Mouse (Mus musculus) liver, embryonic 11.5 days (tissue): ENCODE results near the gene Pkm. TPM values are rescaled to one million over a fixed set of nuclear protein-coding genes. Genes with fewer than 3 reads are reported as not detected.

Source experiments
- ATAC-seq: fragments of 200-750 bp; cut with Nextera tagmentation; replicated peaks from 2 replicates; pipeline ENCODE4 v1.8.0; 2017; ENCODE audit warnings: moderate number of reproducible peaks, mild to moderate bottlenecking, moderate TSS enrichment, moderate library complexity; ENCODE audit not compliant: low FRiP score
- DNase-seq: peaks from one replicate; pipeline ENCODE4 v3.0.0-alpha.2; 2017; ENCODE audit warnings: low spot score
- H3K27ac ChIP-seq: fragments of 300-500 bp; sonication (generic); 2 replicates; pipeline ENCODE4 v1.5.1; 2014; ENCODE audit warnings: mild to moderate bottlenecking, low read depth, low read length, control low read depth
- H3K27me3 ChIP-seq: fragments of 300-500 bp; sonication (generic); replicated peaks from 2 replicates; pipeline ENCODE4 v1.6.1; 2014; ENCODE audit warnings: low read length, mixed read lengths; ENCODE audit not compliant: control insufficient read depth, insufficient read depth
- H3K36me3 ChIP-seq: fragments of 300-500 bp; sonication (generic); 2 replicates; pipeline ENCODE4 v1.6.1; 2014; ENCODE audit warnings: mild to moderate bottlenecking, low read length, moderate library complexity, mixed read lengths; ENCODE audit not compliant: control insufficient read depth, insufficient read depth
- H3K4me1 ChIP-seq: fragments of 300-500 bp; sonication (generic); replicated peaks from 2 replicates; pipeline ENCODE4 v1.6.1; 2014; ENCODE audit warnings: low read length, mixed read lengths; ENCODE audit not compliant: control insufficient read depth, insufficient read depth
- H3K4me2 ChIP-seq: fragments of 300-500 bp; sonication (generic); 2 replicates; pipeline ENCODE4 v1.6.1; 2014; ENCODE audit warnings: mild to moderate bottlenecking, control low read depth, moderate library complexity
- H3K4me3 ChIP-seq: fragments of 300-500 bp; sonication (generic); 2 replicates; pipeline ENCODE4 v1.5.1; 2014; ENCODE audit warnings: low read depth, low read length, control low read depth
- H3K9ac ChIP-seq: fragments of 300-500 bp; sonication (generic); 2 replicates; pipeline ENCODE4 v1.6.1; 2014; ENCODE audit warnings: low read depth, low read length, control low read depth
- H3K9me3 ChIP-seq: fragments of 300-500 bp; sonication (generic); 2 replicates; pipeline ENCODE4 v1.6.1; 2016; ENCODE audit warnings: low read length, inconsistent platforms, mixed read lengths; ENCODE audit not compliant: control insufficient read depth
- WGBS: fragments of 180-500 bp; shearing (Covaris S2); extraction: QIAGEN DNeasy Blood & Tissue Kit; methylation state at CpG from one replicate; pipeline ENCODE4 v1.1.7; 2014; 5-methylcytosine and 5-hydroxymethylcytosine counted together
- polyA plus RNA-seq: library from polyadenylated mRNA; unstranded; fragments of >200 nt; fragmentation: Nextera tagmentation; extraction: Ambion mirVana; gene quantifications from 2 replicates; pipeline ENCODE4 v1.2.1, GENCODE M21; 2014

The Pkm gene
- polyA plus RNA-seq, 1 experiment from 2014 or later: 1,209 TPM

DNA sequence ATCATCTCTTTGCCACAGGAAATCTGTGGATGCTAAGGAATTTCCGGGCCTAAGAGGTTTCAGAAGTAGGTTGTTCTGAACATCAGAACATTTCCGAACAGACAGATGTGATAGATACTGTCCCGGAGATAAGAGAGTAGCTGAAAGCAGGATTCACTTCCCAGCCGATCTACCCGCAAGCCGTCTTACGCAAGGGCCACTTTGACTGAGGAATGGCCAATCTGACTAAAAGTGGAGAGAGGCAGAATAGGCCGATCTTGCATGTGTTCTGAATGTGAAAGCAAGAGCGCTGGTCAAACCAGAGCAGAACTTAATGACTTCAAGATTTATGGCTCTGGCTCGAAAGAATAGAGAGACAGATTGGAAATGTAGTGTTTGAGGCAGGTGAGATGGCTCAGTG, 69.3 kb downstream of the Pkm start:
- Histone ChIP-seq H3K4me3 (no peak overlapping the region), H3K36me3 (no peaks in the 10 kb centered on the region), H3K4me1 (no peaks in the 10 kb centered on the region), H3K4me2 (no peak overlapping the region), H3K9ac (no peak overlapping the region), H3K9me3 (no peaks in the 10 kb centered on the region), H3K27me3 (no peaks in the 10 kb centered on the region), H3K27ac (no peak overlapping the region)
- ATAC-seq (no peak), DNase-seq (no peak)
- WGBS: 56% methylated on average over 10 of the region's 10 CpGs

DNA sequence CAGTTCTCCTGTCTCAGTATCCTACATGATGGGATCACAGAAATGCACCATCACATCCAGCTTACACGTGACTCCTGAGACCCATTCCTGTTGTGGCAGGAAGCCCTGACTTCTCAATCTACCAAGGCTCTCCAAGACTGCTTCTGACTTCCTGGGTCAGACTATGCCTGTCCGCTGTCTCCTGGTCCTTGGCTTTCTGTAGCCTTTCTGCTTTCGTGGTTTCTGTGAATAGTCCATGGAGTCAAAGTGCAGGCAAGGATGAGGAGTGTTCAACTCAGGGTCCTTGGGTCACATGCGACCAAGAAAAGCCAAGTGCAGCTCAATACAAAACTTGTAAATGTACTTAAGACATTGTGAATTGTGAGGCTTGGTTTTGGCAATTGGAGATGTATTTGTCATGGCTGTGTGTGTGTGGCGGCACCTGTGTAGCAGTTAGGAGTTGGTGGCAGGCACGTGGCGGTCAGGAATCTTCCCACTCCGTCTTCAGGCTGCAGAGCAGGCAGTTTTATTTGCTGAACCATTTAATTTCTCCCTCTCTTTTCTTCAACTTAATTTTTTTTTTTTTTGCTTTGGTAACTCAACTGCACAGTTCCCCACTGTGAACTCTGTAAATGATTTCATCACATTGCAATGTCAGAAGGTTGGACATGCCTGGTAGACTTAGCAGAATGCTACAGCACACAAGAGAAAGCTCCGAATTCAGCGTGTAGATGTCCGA, 71.6 kb downstream of the Pkm start:
- no peaks in the 10 kb centered on the region for H3K4me1 ChIP-seq
- no peak overlapping the region for H3K27ac ChIP-seq
- no peak for ATAC-seq
- 83% methylated on average over 11 of the region's 11 CpGs for WGBS
- no peaks in the 10 kb centered on the region for H3K9me3 ChIP-seq
- no peak for DNase-seq
- no peaks in the 10 kb centered on the region for H3K36me3 ChIP-seq
- no peak overlapping the region for H3K4me2 ChIP-seq
- H3K4me3 ChIP-seq: no peak overlapping the region
- H3K27me3 ChIP-seq: no peaks in the 10 kb centered on the region
- no peak overlapping the region for H3K9ac ChIP-seq

Other genes with a start within 250 kb of the Pkm start
- 11.9 and 13.2 TPM in 2 replicates for gene Arih1, start 169.8 kb upstream of the Pkm start, polyA plus RNA-seq
- 62.4 and 65.3 TPM in 2 replicates for gene Hexa, start 116.8 kb upstream of the Pkm start, polyA plus RNA-seq
- gene Tmem202, start 116.5 kb upstream of the Pkm start, polyA plus RNA-seq: 0.22 TPM in 1 of 2 replicates, not detected in the other
- 0.10 TPM in 1 of 2 replicates, not detected in the other for gene Celf6, start 78.5 kb upstream of the Pkm start, polyA plus RNA-seq
- 13.8 and 17.2 TPM in 2 replicates for gene Parp6, start 39.1 kb upstream of the Pkm start, polyA plus RNA-seq
- gene Gramd2, start 23.8 kb downstream of the Pkm start, polyA plus RNA-seq: 0.16 and 0.25 TPM in 2 replicates
- 9.8 and 10.9 TPM in 2 replicates for gene Senp8, start 94.3 kb downstream of the Pkm start, polyA plus RNA-seq
- 7.0 and 8.1 TPM in 2 replicates for gene Myo9a, start 94.5 kb downstream of the Pkm start, polyA plus RNA-seq